Mouse (Mus musculus) central nervous system, embryonic 14 days (tissue): Measurements from ENCODE around the gene Zbtb41. TPM values are rescaled to one million over a fixed set of nuclear protein-coding genes. Genes with fewer than 3 reads are reported as not detected.

Experiments used
- polyA plus RNA-seq: library from polyadenylated mRNA; depleted of rRNA; stranded (reverse); fragments of >200 nt; gene quantifications from 2 replicates; pipeline ENCODE4 v1.2.3, GENCODE M21; 2012; rRNA removed

The Zbtb41 gene
- polyA plus RNA-seq: 12.3 and 13.5 TPM in 2 replicates

DNA sequence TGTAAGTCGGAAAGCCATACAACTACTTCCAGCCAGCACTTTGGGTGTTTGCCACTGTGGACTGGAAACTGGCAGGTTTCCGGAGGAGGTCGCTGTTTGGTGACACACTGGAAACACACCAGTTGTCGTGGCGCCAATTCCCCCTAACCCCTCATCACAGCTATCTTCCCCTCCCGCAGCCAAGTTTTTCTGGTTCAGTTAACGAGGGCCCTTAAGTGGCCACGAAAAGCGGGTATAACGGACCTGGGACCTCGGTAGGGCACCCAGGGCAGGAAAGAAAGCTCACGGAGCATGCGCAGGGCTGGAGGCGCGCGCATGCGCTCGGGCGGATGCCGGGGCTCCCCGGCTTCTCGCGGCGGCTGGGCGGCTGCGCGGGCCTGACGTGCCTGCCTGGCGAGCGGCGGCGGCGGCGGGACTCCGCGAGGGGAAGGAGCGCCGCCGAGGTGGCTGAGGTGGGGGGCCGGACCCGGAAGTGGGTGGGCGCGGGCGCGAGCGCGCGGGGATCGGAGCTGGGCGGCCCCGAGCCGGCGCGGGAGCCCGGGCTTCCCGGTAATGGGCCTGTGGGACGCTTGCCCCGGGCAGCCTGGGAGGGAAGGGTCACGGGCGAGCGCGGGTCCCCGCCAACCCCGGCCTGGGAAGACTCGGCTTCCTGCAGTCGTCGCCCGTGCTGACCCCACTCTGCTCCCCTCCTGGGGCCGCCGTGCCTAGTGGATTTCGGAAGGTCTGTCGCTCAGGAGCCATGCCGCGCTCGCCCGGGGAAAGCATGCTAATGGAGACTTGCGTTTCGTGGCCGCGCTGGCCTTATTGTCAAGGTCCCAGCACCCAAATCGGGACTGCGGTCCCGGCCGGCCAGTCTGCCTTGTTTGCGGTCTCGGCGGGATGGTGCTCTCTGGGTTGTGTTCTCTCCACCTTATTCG is at the start of gene Zbtb41:
Gene Zbtb41 (plus strand): TSS at position 414 of the 917 bp plus-strand sequence.

DNA sequence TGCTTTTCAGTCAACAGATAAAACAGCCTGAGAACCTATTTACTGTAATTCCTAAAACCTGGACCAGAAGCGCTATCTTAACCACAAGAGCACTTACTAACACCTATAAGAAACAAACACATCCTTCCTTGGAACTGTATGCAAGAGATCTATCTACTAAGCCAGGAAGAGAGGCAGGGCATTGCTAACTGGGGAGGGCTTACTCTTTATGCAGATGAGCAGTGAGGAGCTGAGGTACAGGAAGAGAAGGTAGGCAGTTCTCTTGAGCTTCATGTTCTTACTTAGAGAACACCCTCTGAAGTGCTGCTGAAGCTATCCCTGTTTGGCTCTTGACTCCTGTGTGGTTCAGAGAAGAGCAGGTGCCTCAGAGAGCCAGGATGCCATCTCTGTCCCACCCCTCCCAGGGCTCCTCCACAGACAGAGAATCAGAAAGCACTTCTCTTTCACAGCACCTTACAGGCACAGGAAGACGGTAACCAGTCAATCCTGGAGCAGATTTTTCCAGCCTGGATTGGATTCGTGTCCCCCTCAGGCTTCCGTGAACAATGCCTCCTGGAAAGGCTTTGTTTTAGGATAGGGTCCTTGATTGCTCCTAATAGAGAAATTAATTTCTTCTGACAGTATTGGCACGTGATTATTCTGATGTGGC is 45.3 kb upstream of the Zbtb41 start, which contains the start of gene Crb1:
Gene Crb1 (minus strand): TSS at position 463 of the 649 bp plus-strand sequence.

DNA sequence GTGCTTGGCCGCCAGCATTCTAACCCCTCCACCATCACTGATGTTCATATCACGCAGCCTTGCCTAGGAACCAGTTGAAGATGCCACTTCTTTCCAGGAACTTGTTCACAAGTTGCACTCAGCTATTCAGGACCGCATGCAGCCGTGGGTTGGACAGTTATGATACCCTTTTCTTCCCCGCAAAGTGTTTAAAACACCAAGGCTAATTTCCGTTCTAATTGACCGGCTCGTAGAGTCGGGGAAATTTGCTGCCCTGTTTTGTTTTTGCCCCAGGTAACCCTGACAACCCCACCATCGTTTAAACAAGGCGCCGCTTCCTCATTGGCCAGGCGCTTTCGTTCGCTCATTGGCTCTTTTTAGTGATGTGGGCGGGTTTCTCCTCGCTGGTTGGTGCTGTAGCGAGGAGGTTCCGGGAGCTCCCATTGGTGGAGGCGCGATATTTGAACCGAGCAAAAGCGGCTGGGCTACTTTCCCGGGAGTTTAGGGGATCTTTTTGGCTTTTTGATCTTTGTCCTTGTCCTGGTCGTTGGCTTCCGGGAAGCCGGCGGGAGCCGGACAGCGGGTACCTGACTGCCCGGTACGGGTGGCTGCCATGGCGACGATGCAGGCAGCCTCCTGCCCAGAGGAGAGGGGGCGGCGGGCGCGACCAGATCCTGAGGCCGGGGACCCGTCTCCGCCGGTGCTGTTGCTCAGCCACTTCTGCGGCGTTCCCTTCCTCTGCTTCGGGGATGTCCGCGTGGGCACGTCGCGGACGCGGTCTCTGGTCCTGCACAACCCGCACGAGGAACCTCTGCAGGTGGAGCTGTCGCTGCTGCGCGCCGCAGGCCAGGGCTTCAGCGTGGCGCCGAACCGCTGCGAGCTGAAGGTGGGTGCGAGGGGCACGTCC is 32.5 kb downstream of the Zbtb41 start, which contains the start of gene Aspm:
Gene Aspm (plus strand): TSS at position 433 of the 886 bp plus-strand sequence.

DNA sequence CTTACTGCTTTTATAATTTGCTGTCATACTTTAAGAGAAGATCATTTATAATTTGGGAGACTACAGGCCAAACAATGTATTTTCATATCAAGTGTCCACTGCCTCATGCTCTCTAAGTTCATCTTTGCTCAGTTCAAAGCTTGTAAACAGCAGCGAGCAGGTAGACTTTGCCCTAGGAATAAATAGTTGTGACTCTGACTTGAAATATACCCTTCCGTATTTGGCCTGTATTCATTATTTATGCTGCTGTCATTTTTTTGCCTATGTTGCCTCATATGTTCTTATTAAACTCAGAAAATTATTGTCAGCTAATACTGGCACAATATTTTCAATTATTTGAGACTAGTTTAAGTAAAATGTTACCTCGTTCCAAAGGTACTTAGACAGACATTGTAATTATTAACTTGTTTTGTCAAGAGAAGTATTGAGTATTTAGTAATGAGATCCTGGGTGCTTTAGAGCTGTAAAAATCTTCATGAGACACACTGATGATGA is 79.2 kb downstream of the Zbtb41 start, which contains the start of gene F13b:
Gene F13b (plus strand): TSS at position 445 of the 495 bp plus-strand sequence.

Other genes with a start within 250 kb of the Zbtb41 start
- gene Crb1, start 45.2 kb upstream of the Zbtb41 start, polyA plus RNA-seq: 2.8 and 3.0 TPM in 2 replicates
- gene Aspm, start 32.5 kb downstream of the Zbtb41 start, polyA plus RNA-seq: 6.9 and 9.6 TPM in 2 replicates
- gene F13b, start 79.4 kb downstream of the Zbtb41 start, polyA plus RNA-seq: not detected in 2 replicates
- gene Cfhr1, start 138.0 kb downstream of the Zbtb41 start, polyA plus RNA-seq: not detected in 2 replicates